Mouse (Mus musculus) midbrain, embryonic 12.5 days (tissue): ENCODE measurements around the gene Tk1. TPM values are rescaled to one million over a fixed set of nuclear protein-coding genes. Genes with fewer than 3 reads are reported as not detected.
"Not testable (repeated sequence)": the region's sequence is repeated elsewhere in the genome, so short reads cannot be mapped to it uniquely, and the experiment has no call there.

Source experiments
- ATAC-seq: fragments of 200-750 bp; cut with Nextera tagmentation; 2 replicates; pipeline ENCODE4 v1.8.0; 2017; ENCODE audit warnings: low read depth, moderate TSS enrichment, moderate library complexity; ENCODE audit not compliant: low FRiP score
- H3K27ac ChIP-seq: fragments of 300-500 bp; sonication (generic); replicated peaks from 2 replicates; pipeline ENCODE4 v1.5.1; 2016; ENCODE audit warnings: mild to moderate bottlenecking
- H3K27me3 ChIP-seq: fragments of 300-500 bp; sonication (generic); 2 replicates; pipeline ENCODE4 v1.6.1; 2016; ENCODE audit warnings: mild to moderate bottlenecking
- H3K36me3 ChIP-seq: fragments of 300-500 bp; sonication (generic); 2 replicates; pipeline ENCODE4 v1.6.1; 2016
- H3K4me1 ChIP-seq: fragments of 300-500 bp; sonication (generic); 2 replicates; pipeline ENCODE4 v1.6.1; 2016
- H3K4me2 ChIP-seq: fragments of 300-500 bp; sonication (generic); replicated peaks from 2 replicates; pipeline ENCODE4 v1.6.1; 2016; ENCODE audit warnings: mild to moderate bottlenecking, moderate library complexity
- H3K4me3 ChIP-seq: fragments of 300-500 bp; sonication (generic); 2 replicates; pipeline ENCODE4 v1.5.1; 2016; ENCODE audit warnings: mild to moderate bottlenecking
- H3K9ac ChIP-seq: fragments of 300-500 bp; sonication (generic); replicated peaks from 2 replicates; pipeline ENCODE4 v1.6.1; 2016; ENCODE audit warnings: mild to moderate bottlenecking, moderate library complexity
- H3K9me3 ChIP-seq: fragments of 300-500 bp; sonication (generic); 2 replicates; pipeline ENCODE4 v1.6.1; 2016; ENCODE audit warnings: mild to moderate bottlenecking
- WGBS: fragments of 180-500 bp; shearing (Covaris S2); methylation state at CpG from one replicate; pipeline ENCODE4 v1.1.7; 2016; 5-methylcytosine and 5-hydroxymethylcytosine counted together
- polyA plus RNA-seq: library from polyadenylated mRNA; unstranded; fragments of >200 nt; fragmentation: Nextera tagmentation; extraction: Ambion mirVana; gene quantifications from 2 replicates; pipeline ENCODE4 v1.2.1, GENCODE M21; 2016

Gene Tk1
- polyA plus RNA-seq, 1 experiment from 2014 or later: 69.5 TPM

DNA sequence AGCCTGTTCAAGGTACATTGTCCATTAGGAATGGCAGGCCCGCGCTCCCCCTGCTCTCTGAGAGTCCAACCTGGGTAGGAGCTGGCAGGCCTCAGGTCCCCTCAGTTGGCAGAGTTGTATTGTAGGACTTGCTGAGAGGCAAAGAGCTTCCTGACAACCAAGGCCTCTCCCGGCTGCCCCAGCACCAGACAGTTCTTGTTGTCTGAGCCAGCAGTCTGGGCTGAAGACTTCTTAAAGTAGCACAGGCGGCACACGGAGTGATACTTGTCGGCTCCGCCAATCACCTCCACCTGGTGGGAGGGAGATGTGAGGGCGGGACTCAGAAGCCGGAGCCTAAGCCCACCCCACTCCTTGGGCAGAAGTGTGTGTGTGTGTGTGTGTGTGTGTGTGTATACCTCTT, 10.0 kb downstream of the Tk1 start:
- H3K4me2 ChIP-seq, H3K9ac ChIP-seq, H3K9me3 ChIP-seq, H3K27ac ChIP-seq, H3K4me3 ChIP-seq, ATAC-seq, H3K27me3 ChIP-seq: not testable (repeated sequence)
- Histone ChIP-seq H3K4me1 (peaks cover 14% of the 10 kb centered on the region), H3K36me3 (peaks cover 57% of the 10 kb centered on the region)
- WGBS: 90% methylated on average over 9 of the region's 9 CpGs

GRCm38 (mm10) chr11:117814704-117815366, 11.1 kb downstream of the Tk1 start:
- 92% methylated on average over 6 of the region's 6 CpGs for WGBS
- Histone ChIP-seq H3K4me2 (no peak overlapping the region), H3K27ac (no peak overlapping the region), H3K9me3 (no peaks in the 10 kb centered on the region), H3K4me3 (no peak overlapping the region), H3K4me1 (peaks cover 21% of the 10 kb centered on the region), H3K27me3 (peaks cover 13% of the 10 kb centered on the region; the same call in 1 of the 2 replicates), H3K36me3 (peaks cover 53% of the 10 kb centered on the region), H3K9ac (no peak overlapping the region)
- ATAC-seq: no peak

- peaks cover 47% of the 10 kb centered on the region for H3K36me3 ChIP-seq
- no peaks in the 10 kb centered on the region for H3K9me3 ChIP-seq
- no peak for ATAC-seq
- H3K4me1 ChIP-seq: peaks cover 22% of the 10 kb centered on the region
- H3K9ac ChIP-seq: no peak overlapping the region
- H3K4me2 ChIP-seq: no peak overlapping the region
- peaks cover 22% of the 10 kb centered on the region; the same call in 1 of the 2 replicates for H3K27me3 ChIP-seq
- 85% methylated on average over 5 of the region's 5 CpGs for WGBS
- H3K4me3 ChIP-seq: no peak overlapping the region
- no peak overlapping the region for H3K27ac ChIP-seq
Observed at GRCm38 (mm10) chr11:117813867-117814266, 12.0 kb downstream of the Tk1 start.

DNA sequence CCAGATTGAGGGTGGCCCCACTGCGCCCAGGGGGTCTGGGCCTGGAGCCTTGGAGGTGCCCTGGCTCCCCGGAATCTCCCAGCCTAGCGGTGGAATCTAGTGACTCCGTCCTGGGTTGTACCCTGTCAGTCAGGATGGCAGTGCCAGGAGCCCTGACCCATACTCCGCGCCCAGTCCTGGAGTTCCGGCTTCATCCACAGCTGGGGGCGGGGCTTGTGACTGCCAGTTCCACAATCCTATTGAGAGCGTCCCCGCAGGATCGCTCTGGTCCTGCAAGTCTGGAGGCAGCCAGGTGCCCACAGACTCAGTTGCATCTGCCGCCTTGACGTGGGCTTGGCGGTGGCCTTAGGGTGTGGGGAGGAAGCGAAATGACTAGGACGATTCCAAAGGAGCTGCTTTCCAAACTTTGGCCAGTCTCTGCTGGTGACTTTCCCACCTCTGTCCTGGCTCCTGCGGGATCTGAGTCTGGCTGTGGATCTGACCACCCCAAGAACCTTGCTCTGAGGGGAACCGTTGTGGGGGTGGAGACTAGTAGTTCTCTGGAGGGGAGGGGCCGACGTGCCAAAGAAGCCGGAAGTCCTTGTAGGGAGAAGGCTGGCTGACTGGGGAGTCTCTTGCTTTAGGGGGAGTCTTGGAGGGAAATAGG, 15.4 kb downstream of the Tk1 start:
- ATAC-seq: peak; percentile 77
- peak overlapping the region; percentile 78 for H3K4me3 ChIP-seq
- H3K9me3 ChIP-seq: no peaks in the 10 kb centered on the region
- WGBS: under 1% methylated on average over 21 of the region's 21 CpGs
- peaks cover 22% of the 10 kb centered on the region for H3K4me1 ChIP-seq
- H3K4me2 ChIP-seq: peak overlapping the region; percentile 95
- peaks cover 17% of the 10 kb centered on the region; the same call in 1 of the 2 replicates for H3K36me3 ChIP-seq
- H3K27ac ChIP-seq: no peak overlapping the region
- peaks cover 25% of the 10 kb centered on the region; the same call in 1 of the 2 replicates for H3K27me3 ChIP-seq
- H3K9ac ChIP-seq: peak overlapping the region; percentile 76

DNA sequence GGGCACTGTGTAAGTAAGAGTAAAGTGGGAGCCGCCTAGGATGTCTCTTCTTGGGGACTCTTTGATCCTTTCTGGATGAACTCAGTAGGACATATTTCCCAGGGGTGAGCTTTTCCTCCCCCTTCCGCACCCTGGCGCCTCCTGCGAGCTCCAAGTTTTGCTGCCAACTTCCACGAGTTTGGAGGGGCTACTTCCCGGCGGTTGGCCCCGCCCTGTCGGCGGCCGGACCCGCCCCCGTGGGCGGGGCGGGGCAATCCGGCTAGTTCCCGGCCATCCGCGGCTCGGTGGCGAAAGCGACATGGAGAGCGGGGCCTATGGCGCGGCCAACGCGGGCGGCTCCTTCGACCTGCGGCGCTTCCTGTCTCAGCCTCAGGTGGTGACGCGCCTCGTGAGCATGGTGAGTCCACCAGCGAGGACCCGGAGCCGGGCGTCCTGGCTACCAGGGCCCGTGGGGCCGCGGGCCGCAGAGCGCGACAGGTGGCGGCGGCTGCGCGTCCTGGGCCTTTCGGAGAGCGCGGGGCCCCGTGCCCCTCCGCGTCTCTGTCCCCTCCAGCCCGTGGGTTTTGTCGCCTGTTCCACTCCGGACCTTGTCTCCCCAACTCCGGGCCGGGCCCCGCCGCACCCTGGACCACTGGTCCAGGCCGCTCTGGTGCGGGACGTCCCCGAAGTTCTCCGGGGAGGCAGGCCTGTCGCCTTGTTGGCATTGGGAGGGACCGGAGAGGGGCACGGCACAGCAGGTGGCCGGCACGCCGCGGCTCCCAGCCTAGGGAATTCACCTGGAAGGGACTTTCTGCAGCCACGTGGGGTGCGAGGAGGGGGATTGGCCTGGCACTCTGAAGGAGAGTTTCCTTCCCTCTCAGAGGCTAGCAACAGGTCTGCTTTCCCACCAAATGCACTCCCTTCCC, 16.2 kb downstream of the Tk1 start, which contains the start of the genes Gm20708 and Syngr2:
TSS of gene Gm20708 (plus strand) at position 262 of the 905 bp plus-strand sequence.
TSS of gene Syngr2 (plus strand) at position 262 of the 905 bp plus-strand sequence.
- Histone ChIP-seq H3K4me1 (peaks cover 22% of the 10 kb centered on the region), H3K9ac (peak within 1 kb of the TSS; percentile 76), H3K36me3 (peaks cover 9% of the 10 kb centered on the region; the same call in 1 of the 2 replicates), H3K27ac (no peak within 1 kb of the TSS), H3K4me2 (peak within 1 kb of the TSS; percentile 95), H3K9me3 (no peaks in the 10 kb centered on the region), H3K4me3 (peak within 1 kb of the TSS; percentile 78), H3K27me3 (peaks cover 25% of the 10 kb centered on the region; the same call in 1 of the 2 replicates)
- peak; percentile 74 for ATAC-seq
- WGBS: under 1% methylated on average over 73 of the region's 75 CpGs

DNA sequence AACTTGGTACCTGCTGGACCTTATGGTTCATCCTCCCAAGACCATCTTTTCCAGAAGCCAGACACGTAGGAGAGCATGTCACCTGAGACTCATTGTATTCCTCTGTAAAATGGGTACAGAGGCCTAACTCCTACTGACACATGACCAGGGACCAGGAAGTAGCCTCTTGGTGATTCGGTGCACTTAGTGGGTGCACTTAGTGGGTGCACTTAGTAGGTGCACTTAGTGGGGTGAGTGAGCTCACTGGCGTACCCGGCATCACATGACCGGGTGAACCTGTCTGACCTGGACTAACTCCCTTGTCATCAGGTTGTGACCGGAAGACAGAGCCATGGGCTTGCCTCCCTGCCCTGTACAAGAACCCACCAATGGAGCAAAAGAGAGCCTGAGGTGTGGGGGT, 19.1 kb downstream of the Tk1 start:
- H3K9me3 ChIP-seq: no peaks in the 10 kb centered on the region
- no peak overlapping the region for H3K27ac ChIP-seq
- H3K4me2 ChIP-seq: no peak overlapping the region
- H3K27me3 ChIP-seq: peaks cover 25% of the 10 kb centered on the region; the same call in 1 of the 2 replicates
- H3K36me3 ChIP-seq: no peaks in the 10 kb centered on the region
- H3K4me1 ChIP-seq: peaks cover 22% of the 10 kb centered on the region
- 95% methylated on average over 6 of the region's 6 CpGs for WGBS
- no peak overlapping the region for H3K9ac ChIP-seq
- H3K4me3 ChIP-seq: no peak overlapping the region
- no peak for ATAC-seq

DNA sequence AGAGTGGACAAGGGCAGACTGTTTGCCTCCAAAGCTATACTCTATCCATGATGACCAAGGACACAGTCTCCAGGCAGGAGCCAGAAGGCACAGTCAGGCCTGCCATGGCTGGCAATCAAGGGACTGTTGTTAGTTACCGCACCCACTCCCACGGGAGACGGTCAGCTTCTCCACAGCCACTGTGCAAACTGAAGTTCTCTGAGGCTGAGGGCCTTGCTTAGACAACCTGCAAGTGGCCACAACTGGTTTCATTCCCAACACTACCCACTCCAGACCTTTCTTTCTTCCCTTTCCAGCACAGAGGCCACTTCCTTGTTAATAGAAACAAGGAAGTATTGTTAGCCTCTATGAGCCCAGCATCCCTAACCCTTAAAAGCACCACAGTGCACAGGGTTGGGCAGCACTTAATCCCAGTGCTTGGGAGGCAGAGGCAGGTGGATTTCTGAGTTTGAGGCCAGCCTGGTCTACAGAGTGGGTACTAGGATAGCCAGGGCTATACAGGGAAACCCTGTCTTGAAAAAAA, 22.7 kb downstream of the Tk1 start:
- H3K27me3 ChIP-seq: no peaks in the 10 kb centered on the region; the same call in 1 of the 2 replicates
- H3K4me1 ChIP-seq: peaks cover 2% of the 10 kb centered on the region; the same call in 1 of the 2 replicates
- no peak for ATAC-seq
- H3K4me2 ChIP-seq: no peak overlapping the region; the same call in 1 of the 2 replicates
- H3K9ac ChIP-seq: no peak overlapping the region
- 87% methylated on average over 3 of the region's 3 CpGs for WGBS
- H3K4me3 ChIP-seq: no peak overlapping the region
- H3K9me3 ChIP-seq: no peaks in the 10 kb centered on the region
- no peak overlapping the region for H3K27ac ChIP-seq
- no peaks in the 10 kb centered on the region for H3K36me3 ChIP-seq

- H3K9ac ChIP-seq: no peak overlapping the region
- no peak overlapping the region for H3K4me3 ChIP-seq
- H3K9me3 ChIP-seq: no peaks in the 10 kb centered on the region
- H3K4me2 ChIP-seq: no peak overlapping the region
- H3K36me3 ChIP-seq: no peaks in the 10 kb centered on the region
- H3K4me1 ChIP-seq: peaks cover 2% of the 10 kb centered on the region; the same call in 1 of the 2 replicates
- 0 out of 2 replicates have a peak, but pooled peaks cover 3% of the 10 kb centered on the region for H3K27me3 ChIP-seq
- H3K27ac ChIP-seq: no peak overlapping the region
- 74% methylated on average over 7 of the region's 7 CpGs for WGBS
- ATAC-seq: no peak
Observed at GRCm38 (mm10) chr11:117801650-117802049, 24.2 kb downstream of the Tk1 start.

GRCm38 (mm10) chr11:117800038-117800437, 25.9 kb downstream of the Tk1 start:
- Histone ChIP-seq H3K4me2 (no peak overlapping the region), H3K4me1 (peaks cover 2% of the 10 kb centered on the region; the same call in 1 of the 2 replicates), H3K4me3 (no peak overlapping the region), H3K36me3 (no peaks in the 10 kb centered on the region), H3K27ac (no peak overlapping the region), H3K27me3 (0 out of 2 replicates have a peak, but pooled peaks cover 3% of the 10 kb centered on the region), H3K9me3 (no peaks in the 10 kb centered on the region), H3K9ac (no peak overlapping the region)
- no peak for ATAC-seq
- 84% methylated on average over 7 of the region's 7 CpGs for WGBS

DNA sequence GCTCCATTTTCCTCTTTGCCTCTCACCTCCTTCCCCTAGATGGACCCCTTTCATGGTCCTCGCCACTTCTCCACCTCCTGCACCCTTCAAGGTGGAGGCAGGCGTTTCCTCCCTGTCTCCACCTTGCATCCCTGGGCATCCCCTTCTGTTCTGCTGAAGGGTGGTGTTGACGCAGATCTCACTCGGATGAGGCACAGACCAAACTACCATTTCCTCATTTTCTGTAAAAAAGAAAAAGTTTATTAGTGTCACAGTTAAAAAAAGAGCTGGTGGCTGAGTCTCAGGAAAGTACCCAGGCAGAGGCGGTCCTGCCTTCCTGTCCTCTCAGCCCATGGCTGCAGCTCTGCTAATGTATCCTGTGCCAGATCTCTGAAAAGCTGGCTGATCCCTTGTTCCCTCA, 26.7 kb downstream of the Tk1 start:
- Histone ChIP-seq H3K27me3 (0 out of 2 replicates have a peak, but pooled peaks cover 3% of the 10 kb centered on the region), H3K4me2 (no peak overlapping the region), H3K9me3 (no peaks in the 10 kb centered on the region), H3K27ac (no peak overlapping the region), H3K4me1 (peaks cover 2% of the 10 kb centered on the region; the same call in 1 of the 2 replicates), H3K9ac (no peak overlapping the region), H3K36me3 (no peaks in the 10 kb centered on the region), H3K4me3 (no peak overlapping the region)
- no peak for ATAC-seq
- 68% methylated on average over 5 of the region's 5 CpGs for WGBS

- H3K27me3 ChIP-seq: peaks cover 8% of the 10 kb centered on the region
- peaks cover 2% of the 10 kb centered on the region; the same call in 1 of the 2 replicates for H3K4me1 ChIP-seq
- no peak overlapping the region for H3K27ac ChIP-seq
- H3K9ac ChIP-seq: no peak overlapping the region
- H3K4me2 ChIP-seq: no peak overlapping the region
- H3K36me3 ChIP-seq: no peaks in the 10 kb centered on the region
- no peaks in the 10 kb centered on the region for H3K9me3 ChIP-seq
- H3K4me3 ChIP-seq: no peak overlapping the region
- no peak for ATAC-seq
- 58% methylated on average over 2 of the region's 2 CpGs for WGBS
Observed at GRCm38 (mm10) chr11:117798160-117798541, 27.7 kb downstream of the Tk1 start.
